Mouse (Mus musculus) CH12.LX (cell line): ENCODE measurements around the gene Rtel1. TPM values are rescaled to one million over a fixed set of nuclear protein-coding genes. Genes with fewer than 3 reads are reported as not detected.
A peak's percentile ranks its signal among the peaks of the same experiment; 100 is the strongest.

Experiments used
- DNase-seq: peaks from one replicate; pipeline ENCODE4 v3.0.0-alpha.2; 2013; ENCODE audit errors: extremely low read depth
- H3K27ac ChIP-seq: 2 replicates; pipeline ENCODE4 v1.5.1; 2012; ENCODE audit warnings: low read depth, mild to moderate bottlenecking, control low read depth, moderate library complexity; ENCODE audit not compliant: insufficient read depth
- H3K27me3 ChIP-seq: replicated peaks from 2 replicates; pipeline ENCODE3; 2012; ENCODE audit warnings: inconsistent platforms
- H3K36me3 ChIP-seq, 2 experiments: replicated peaks in 1 of 2; 2 replicates each; pipeline versions ENCODE3 to v1.6.1; 2012; ENCODE audit warnings: inconsistent platforms in 1 of 2, low read length in 1 of 2, mild to moderate bottlenecking in 1 of 2, mixed read lengths in 1 of 2, moderate library complexity in 1 of 2; ENCODE audit not compliant: control insufficient read depth in 1 of 2, insufficient read depth in 1 of 2
- H3K4me1 ChIP-seq, 2 experiments: 2 replicates each; pipeline ENCODE4 v1.6.1; 2012; ENCODE audit warnings: inconsistent platforms in 1 of 2, moderate library complexity in 1 of 2; ENCODE audit not compliant: insufficient read depth in 2 of 2, control insufficient read depth in 1 of 2
- H3K4me2 ChIP-seq: 2 replicates; pipeline ENCODE4 v1.6.1; 2012; ENCODE audit warnings: low read depth, mild to moderate bottlenecking, control low read depth; ENCODE audit not compliant: poor library complexity, insufficient read depth, severe bottlenecking
- H3K4me3 ChIP-seq, 3 experiments: fragments of 150-350 bp in 1 of 3; sonication (generic) in 1 of 3; replicated peaks in 1 of 3; 2 replicates each; pipeline versions ENCODE3 to v1.5.1; 2011 to 2012; ENCODE audit warnings: low read depth in 2 of 3, low read length in 2 of 3, mild to moderate bottlenecking in 2 of 3, moderate library complexity in 2 of 3, control low read depth in 1 of 3, improper control_type of control experiment in 1 of 3, inconsistent platforms in 1 of 3, mixed read lengths in 1 of 3; ENCODE audit not compliant: poor library complexity in 1 of 3
- H3K79me2 ChIP-seq: replicated peaks from 2 replicates; pipeline ENCODE4 v1.6.1; 2012; ENCODE audit warnings: mild to moderate bottlenecking, moderate library complexity; ENCODE audit not compliant: control insufficient read depth, poor library complexity, insufficient read depth, severe bottlenecking; ENCODE audit errors: extremely low read depth
- H3K9ac ChIP-seq: 2 replicates; pipeline ENCODE4 v1.6.1; 2012; ENCODE audit warnings: low read depth, mild to moderate bottlenecking, control low read depth, moderate library complexity; ENCODE audit not compliant: insufficient read depth
- H3K9me3 ChIP-seq: replicated peaks from 2 replicates; pipeline ENCODE3; 2012; ENCODE audit warnings: low read length, inconsistent platforms, mixed read lengths
- CTCF ChIP-seq, 2 experiments: IDR thresholded peaks in 1 of 2; conservative IDR thresholded peaks in 1 of 2; 2 replicates each; pipeline ENCODE4 v1.5.1; 2011 to 2012; ENCODE audit warnings: low read depth in 2 of 2, low read length in 2 of 2, improper control_type of control experiment in 1 of 2, inconsistent platforms in 1 of 2, mild to moderate bottlenecking in 1 of 2, moderate library complexity in 1 of 2
- E2F4 ChIP-seq: IDR thresholded peaks from 2 replicates; pipeline ENCODE4 v1.6.1; 2011; ENCODE audit warnings: low read depth, low read length, improper control_type of control experiment; ENCODE audit not compliant: insufficient replicate concordance
- EP300 ChIP-seq: IDR thresholded peaks from 2 replicates; pipeline ENCODE4 v1.6.1; 2011; ENCODE audit warnings: low read length, improper control_type of control experiment
- GABPA ChIP-seq: IDR thresholded peaks from 2 replicates; pipeline ENCODE4 v1.6.1; 2012; ENCODE audit warnings: low read depth, low read length, improper control_type of control experiment, inconsistent platforms; ENCODE audit not compliant: insufficient replicate concordance
- HCFC1 ChIP-seq: IDR thresholded peaks from 2 replicates; pipeline ENCODE4 v1.6.1; 2012; ENCODE audit warnings: low read depth, mild to moderate bottlenecking, inconsistent platforms, low read length, improper control_type of control experiment
- IRF4 ChIP-seq: IDR thresholded peaks from 2 replicates; pipeline ENCODE4 v1.6.1; 2014; ENCODE audit warnings: low read depth, mild to moderate bottlenecking, inconsistent platforms, low read length, improper control_type of control experiment
- JUN ChIP-seq: IDR thresholded peaks from 2 replicates; pipeline ENCODE4 v1.6.1; 2011; ENCODE audit warnings: low read depth, mild to moderate bottlenecking, low read length, improper control_type of control experiment, moderate library complexity; ENCODE audit not compliant: insufficient read depth
- MAFK ChIP-seq: IDR thresholded peaks from 2 replicates; pipeline ENCODE4 v1.6.1; 2011; ENCODE audit warnings: low read length, improper control_type of control experiment; ENCODE audit not compliant: insufficient replicate concordance
- MAX ChIP-seq: IDR thresholded peaks from 2 replicates; pipeline ENCODE4 v1.6.1; 2011; ENCODE audit warnings: low read length, improper control_type of control experiment
- MAZ ChIP-seq: IDR thresholded peaks from 2 replicates; pipeline ENCODE4 v1.6.1; 2012; ENCODE audit warnings: low read depth, mild to moderate bottlenecking, inconsistent platforms, low read length, improper control_type of control experiment, moderate library complexity
- MXI1 ChIP-seq: IDR thresholded peaks from 2 replicates; pipeline ENCODE4 v1.6.1; 2011; ENCODE audit warnings: mild to moderate bottlenecking, low read depth, low read length, improper control_type of control experiment
- NELFE ChIP-seq: IDR thresholded peaks from 2 replicates; pipeline ENCODE4 v1.6.1; 2011; ENCODE audit warnings: low read depth, low read length, improper control_type of control experiment
- PAX5 ChIP-seq: IDR thresholded peaks from 2 replicates; pipeline ENCODE4 v1.6.1; 2012; ENCODE audit warnings: low read length, inconsistent platforms, mixed read lengths
- RAD21 ChIP-seq: IDR thresholded peaks from 2 replicates; pipeline ENCODE4 v1.6.1; 2011; ENCODE audit warnings: low read depth, mild to moderate bottlenecking, low read length, improper control_type of control experiment, moderate library complexity
- SMC3 ChIP-seq: IDR thresholded peaks from 2 replicates; pipeline ENCODE4 v1.6.1; 2011; ENCODE audit warnings: low read depth, low read length, improper control_type of control experiment
- TBP ChIP-seq: conservative IDR thresholded peaks from 2 replicates; pipeline ENCODE4 v1.6.1; 2011; ENCODE audit warnings: low read depth, low read length, improper control_type of control experiment
- TCF12 ChIP-seq: IDR thresholded peaks from 2 replicates; pipeline ENCODE4 v1.6.1; 2014; ENCODE audit warnings: low read depth, mild to moderate bottlenecking, inconsistent platforms, low read length, improper control_type of control experiment
- UBTF ChIP-seq: IDR thresholded peaks from 2 replicates; pipeline ENCODE4 v1.6.1; 2012; ENCODE audit warnings: low read depth, mild to moderate bottlenecking, inconsistent platforms, low read length, improper control_type of control experiment, moderate library complexity
- USF2 ChIP-seq: conservative IDR thresholded peaks from 2 replicates; pipeline ENCODE4 v1.6.1; 2011; ENCODE audit warnings: low read depth, low read length, improper control_type of control experiment
- ZMIZ1 ChIP-seq: IDR thresholded peaks from 2 replicates; pipeline ENCODE4 v1.6.1; 2012; ENCODE audit warnings: low read depth, mild to moderate bottlenecking, inconsistent platforms, low read length, improper control_type of control experiment
- ZNF384 ChIP-seq: IDR thresholded peaks from 2 replicates; pipeline ENCODE4 v1.6.1; 2012; ENCODE audit warnings: low read depth, low read length, improper control_type of control experiment, inconsistent platforms
- dilution Hi-C: fragments of 300-500 bp; cut with MboI; formaldehyde crosslinking; loops from 2 replicates; pipeline ENCODE4 v1.14.3; 2020; ENCODE audit warnings: low sequenced_read_pairs; ENCODE audit not compliant: extremely low pct_unique_long_range_greater_than_20kb, extremely low pct_ligation_motif_present
- in situ Hi-C: fragments of 300-500 bp; cut with MboI; formaldehyde crosslinking; loops from 3 replicates; pipeline ENCODE4 v1.14.3; 2019; ENCODE audit warnings: low sequenced_read_pairs, low pct_ligation_motif_present, low pct_unique_long_range_greater_than_20kb, mixed read lengths
- polyA plus RNA-seq: library from polyadenylated mRNA; unstranded; fragments of >175 nt; gene quantifications from 2 replicates; pipeline ENCODE4 v1.2.1, GENCODE M21; 2012; ENCODE audit warnings: low read depth; ENCODE audit not compliant: insufficient read length
- total RNA-seq, 2 experiments: library from RNA; depleted of rRNA; stranded (reverse); fragments of 300-350 nt in 1 of 2; fragments of >200 nt in 1 of 2; gene quantifications; 2 replicates each; pipeline ENCODE4 v1.2.3; 2012 to 2014

Gene Rtel1
- total and polyA plus RNA-seq, 3 experiments: 65.4 to 89.2 (median 67.6) TPM

GRCm38 (mm10) chr2:181312435-181312834 lies 7.1 kb upstream of the Rtel1 start:
- Histone ChIP-seq H3K9me3 (no peaks in the 10 kb centered on the region), H3K4me1 (no peaks in the 10 kb centered on the region), H3K9ac (no peak overlapping the region), H3K27me3 (peaks cover 61% of the 10 kb centered on the region), H3K4me3 (no peak overlapping the region), H3K4me2 (no peak overlapping the region), H3K36me3 (no peaks in the 10 kb centered on the region), H3K27ac (no peak overlapping the region), H3K79me2 (no peaks in the 10 kb centered on the region)
- no peak for DNase-seq
- in situ Hi-C loops (no loop called here), dilution Hi-C loops (no loop called here)
- TF ChIP-seq HCFC1 (no peak), ZMIZ1 (no peak), MAFK (no peak), TBP (no peak), MAX (no peak), TCF12 (no peak), USF2 (no peak), E2F4 (no peak), CTCF (conservative IDR thresholded peaks at IDR 0.05 in 1 of 2, IDR thresholded peaks at IDR 0.05 in 1 of 2; ENCODE audit: low read depth in 2 of 2, low read length in 2 of 2) (no peak), IRF4 (no peak), JUN (no peak), SMC3 (no peak), RAD21 (no peak), EP300 (no peak), MXI1 (no peak), UBTF (no peak), ZNF384 (no peak)

GRCm38 (mm10) chr2:181313006-181313343 lies 6.6 kb upstream of the Rtel1 start:
- H3K27me3 ChIP-seq: peaks cover 58% of the 10 kb centered on the region

More at GRCm38 (mm10) chr2:181313006-181313343, 6.6 kb upstream of the Rtel1 start:
- no peaks in the 10 kb centered on the region for H3K9me3 ChIP-seq
- no peak overlapping the region for H3K4me3 ChIP-seq
- H3K9ac ChIP-seq: no peak overlapping the region
- no peaks in the 10 kb centered on the region for H3K36me3 ChIP-seq
- dilution Hi-C loops: no loop called here
- in situ Hi-C loops: no loop called here
- no peak for DNase-seq
- no peak overlapping the region for H3K4me2 ChIP-seq
- TF ChIP-seq NELFE (no peak), MAZ (no peak), PAX5 (no peak), ZNF384 (peak; percentile 11; the same call in 1 of the 2 replicates), GABPA (no peak)
- TF ChIP-seq, all 38 proteins: peak for 1
- Histone ChIP-seq H3K27ac (no peak overlapping the region), H3K4me1 (no peaks in the 10 kb centered on the region), H3K79me2 (no peaks in the 10 kb centered on the region)
